Mouse (Mus musculus) embryo, embryonic 11.5 days (tissue): ENCODE measurements around the gene Vps72.
"Not testable (repeated sequence)": the region's sequence is repeated elsewhere in the genome, so short reads cannot be mapped to it uniquely, and the experiment has no call there.

Experiments used
- DNase-seq: peaks from one replicate; pipeline ENCODE4 v3.0.0-alpha.2; 2012; ENCODE audit warnings: low read depth, low spot score

Gene Vps72

GRCm38 (mm10) chr3:95110911-95111726 is at the start of gene Vps72:
Vps72 (plus strand) TSS chr3:95111022.
- DNase-seq: peak; percentile 85

- DNase-seq: no peak
These were observed 47.1 kb upstream of the Vps72 start for GRCm38 (mm10) chr3:95063741-95064140.

GRCm38 (mm10) chr3:95065553-95065952 is 45.3 kb upstream of the Vps72 start:
- DNase-seq: no peak

GRCm38 (mm10) chr3:95066095-95066494 is 44.7 kb upstream of the Vps72 start:
- DNase-seq: no peak

GRCm38 (mm10) chr3:95066570-95066969 is 44.3 kb upstream of the Vps72 start:
- no peak for DNase-seq

GRCm38 (mm10) chr3:95071606-95072005 is 39.2 kb upstream of the Vps72 start:
- DNase-seq: no peak

GRCm38 (mm10) chr3:95088071-95088470 is 22.8 kb upstream of the Vps72 start:
- DNase-seq: no peak

GRCm38 (mm10) chr3:95100854-95101253 is 10.0 kb upstream of the Vps72 start:
- no peak for DNase-seq

GRCm38 (mm10) chr3:95105121-95105520 is 5.7 kb upstream of the Vps72 start:
- no peak for DNase-seq

GRCm38 (mm10) chr3:95105586-95106337 is 5.1 kb upstream of the Vps72 start:
- DNase-seq: no peak

- peak; percentile 98 for DNase-seq
These were observed 4.3 kb upstream of the Vps72 start, which contains the start of gene Pip5k1a for GRCm38 (mm10) chr3:95106338-95107117. Pip5k1a (minus strand) TSS chr3:95106930.

GRCm38 (mm10) chr3:95107308-95107707 is 3.5 kb upstream of the Vps72 start:
- DNase-seq: not testable (repeated sequence)

- DNase-seq: no peak
These were observed 2.9 kb upstream of the Vps72 start for GRCm38 (mm10) chr3:95107898-95108297.

GRCm38 (mm10) chr3:95112760-95113159 is 1.9 kb downstream of the Vps72 start:
- no peak for DNase-seq

- no peak for DNase-seq
These were observed 6.9 kb downstream of the Vps72 start for GRCm38 (mm10) chr3:95117751-95118150.

GRCm38 (mm10) chr3:95121580-95121979 is 10.8 kb downstream of the Vps72 start:
- no peak for DNase-seq

- no peak for DNase-seq
These were observed 13.4 kb downstream of the Vps72 start, which contains the start of gene Tmod4 for GRCm38 (mm10) chr3:95124246-95124645. Tmod4 (plus strand) TSS chr3:95124476.

GRCm38 (mm10) chr3:95124972-95125371 is 14.2 kb downstream of the Vps72 start:
- no peak for DNase-seq

- no peak for DNase-seq
These were observed 18.4 kb downstream of the Vps72 start for GRCm38 (mm10) chr3:95129226-95129651.

- no peak for DNase-seq
These were observed 19.3 kb downstream of the Vps72 start for GRCm38 (mm10) chr3:95130081-95130480.

GRCm38 (mm10) chr3:95132389-95132788 is 21.6 kb downstream of the Vps72 start:
- not testable (repeated sequence) for DNase-seq

GRCm38 (mm10) chr3:95133176-95133575 is 22.4 kb downstream of the Vps72 start:
- DNase-seq: no peak
